Mouse (Mus musculus): ENCODE data around the gene Slc35e2. TPM values are rescaled to one million over a fixed set of nuclear protein-coding genes. Genes with fewer than 3 reads are reported as not detected.

Gene Slc35e2
- polyA plus RNA-seq, 3 experiments from 2014 or later: 7.9 to 9.1 (median 8.5) TPM

Other genes starting within 250 kb of the Slc35e2 start
- 10 to 100 TPM in 2 of 3 experiments, 1 to 10 TPM in 1; 9.8 to 14.1 (median 11.4) TPM for gene Prkcz, start 240.1 kb upstream of the Slc35e2 start, polyA plus RNA-seq (2017; shearing (Covaris generic))
- gene Gabrd, start 203.3 kb upstream of the Slc35e2 start, polyA plus RNA-seq (2017; shearing (Covaris generic)): 1 to 10 TPM in 1 of 3 experiments, not detected in 2; 1.1 TPM
- 1 to 10 TPM in 2 of 3 experiments, under 1 TPM in 1; 0.47 to 3.1 (median 3.1) TPM for gene Cfap74, start 192.2 kb upstream of the Slc35e2 start, polyA plus RNA-seq (2017; shearing (Covaris generic))
- gene Tmem52, start 132.3 kb upstream of the Slc35e2 start, polyA plus RNA-seq (2017; shearing (Covaris generic)): not detected
- gene Gnb1, start 110.1 kb upstream of the Slc35e2 start, polyA plus RNA-seq (2017; shearing (Covaris generic)): 100 to 1,000 TPM in 1 of 3 experiments, 10 to 100 TPM in 2; 86.6 to 332 (median 86.7) TPM
- 10 to 100 TPM; 50.9 to 55.9 (median 53.2) TPM for gene Nadk, start 39.0 kb upstream of the Slc35e2 start, polyA plus RNA-seq (2017; shearing (Covaris generic))
- gene Cdk11b, start 23.4 kb downstream of the Slc35e2 start, polyA plus RNA-seq (2017; shearing (Covaris generic)): 100 to 1,000 TPM in 2 of 3 experiments, 10 to 100 TPM in 1; 75.2 to 139 (median 116) TPM
- gene Gm10563, start 44.0 kb downstream of the Slc35e2 start, polyA plus RNA-seq (2017; shearing (Covaris generic)): 1 to 10 TPM in 1 of 3 experiments, not detected in 2; 1.7 TPM
- not detected for gene Mmp23, start 52.0 kb downstream of the Slc35e2 start, polyA plus RNA-seq (2017; shearing (Covaris generic))
- gene Mib2, start 67.8 kb downstream of the Slc35e2 start, polyA plus RNA-seq (2017; shearing (Covaris generic)): 1 to 10 TPM; 3.1 to 5.2 (median 3.9) TPM
- gene Fndc10, start 92.9 kb downstream of the Slc35e2 start, polyA plus RNA-seq (2017; shearing (Covaris generic)): 1 to 10 TPM in 1 of 3 experiments, under 1 TPM in 2; 0.16 to 1.6 (median 0.96) TPM
- gene Ssu72, start 103.4 kb downstream of the Slc35e2 start, polyA plus RNA-seq (2017; shearing (Covaris generic)): 100 to 1,000 TPM; 145 to 170 (median 154) TPM
- under 1 TPM; 0.13 to 0.16 (median 0.13) TPM for gene Tmem240, start 133.4 kb downstream of the Slc35e2 start, polyA plus RNA-seq (2017; shearing (Covaris generic))
- gene Atad3a, start 159.7 kb downstream of the Slc35e2 start, polyA plus RNA-seq (2017; shearing (Covaris generic)): 10 to 100 TPM in 2 of 3 experiments, 1 to 10 TPM in 1; 9.8 to 27.2 (median 21.7) TPM
- under 1 TPM in 1 of 3 experiments, not detected in 2; 0.09 TPM for gene Vwa1, start 173.3 kb downstream of the Slc35e2 start, polyA plus RNA-seq (2017; shearing (Covaris generic))
- gene Tmem88b, start 184.5 kb downstream of the Slc35e2 start, polyA plus RNA-seq (2017; shearing (Covaris generic)): not detected
- not detected for gene Ankrd65, start 189.0 kb downstream of the Slc35e2 start, polyA plus RNA-seq (2017; shearing (Covaris generic))
- 100 to 1,000 TPM; 105 to 200 (median 117) TPM for gene Mrpl20, start 201.5 kb downstream of the Slc35e2 start, polyA plus RNA-seq (2017; shearing (Covaris generic))
- 100 to 1,000 TPM in 2 of 3 experiments, 10 to 100 TPM in 1; 83.8 to 128 (median 117) TPM for gene Ccnl2, start 211.1 kb downstream of the Slc35e2 start, polyA plus RNA-seq (2017; shearing (Covaris generic))
- gene Aurkaip1, start 229.9 kb downstream of the Slc35e2 start, polyA plus RNA-seq (2017; shearing (Covaris generic)): 100 to 1,000 TPM; 206 to 219 (median 211) TPM
- gene Mxra8, start 238.3 kb downstream of the Slc35e2 start, polyA plus RNA-seq (2017; shearing (Covaris generic)): 10 to 100 TPM in 2 of 3 experiments, under 1 TPM in 1; 0.69 to 18.3 (median 16.4) TPM
- gene Dvl1, start 246.0 kb downstream of the Slc35e2 start, polyA plus RNA-seq (2017; shearing (Covaris generic)): 1 to 10 TPM; 2.0 to 3.8 (median 3.5) TPM

Measured in inflammation-experienced regulatory T-cells, adult 6 months (primary cell).